Mouse (Mus musculus) neural tube, embryonic 11.5 days (tissue): ENCODE measurements around the gene Lrba. TPM values are rescaled to one million over a fixed set of nuclear protein-coding genes. Genes with fewer than 3 reads are reported as not detected.

Experiments used
- ATAC-seq: fragments of 200-750 bp; cut with Nextera tagmentation; 2 replicates; pipeline ENCODE4 v1.8.0; 2017; ENCODE audit warnings: moderate number of reproducible peaks, mild to moderate bottlenecking, moderate TSS enrichment, moderate library complexity; ENCODE audit not compliant: insufficient read depth, low FRiP score, low TSS enrichment
- DNase-seq: peaks from one replicate; pipeline ENCODE4 v3.0.0-alpha.2; 2015; ENCODE audit warnings: low spot score
- H3K27ac ChIP-seq: fragments of 300-500 bp; sonication (generic); 2 replicates; pipeline ENCODE4 v1.5.1; 2014; ENCODE audit warnings: low read depth, mild to moderate bottlenecking, low read length
- H3K27me3 ChIP-seq: fragments of 300-500 bp; sonication (generic); 2 replicates; pipeline ENCODE4 v1.6.1; 2014; ENCODE audit warnings: mild to moderate bottlenecking, low read length, mixed read lengths; ENCODE audit not compliant: control insufficient read depth, insufficient read depth
- H3K36me3 ChIP-seq: fragments of 300-500 bp; sonication (generic); 2 replicates; pipeline ENCODE4 v1.6.1; 2014; ENCODE audit warnings: mild to moderate bottlenecking, low read length, moderate library complexity, mixed read lengths; ENCODE audit not compliant: control insufficient read depth, insufficient read depth
- H3K4me1 ChIP-seq: fragments of 300-500 bp; sonication (generic); 2 replicates; pipeline ENCODE4 v1.6.1; 2014; ENCODE audit warnings: low read length, mixed read lengths; ENCODE audit not compliant: control insufficient read depth, insufficient read depth
- H3K4me2 ChIP-seq: fragments of 300-500 bp; sonication (generic); 2 replicates; pipeline ENCODE4 v1.6.1; 2014; ENCODE audit warnings: low read depth, mild to moderate bottlenecking, moderate library complexity
- H3K4me3 ChIP-seq: fragments of 300-500 bp; sonication (generic); 2 replicates; pipeline ENCODE4 v1.5.1; 2014; ENCODE audit warnings: low read depth, low read length
- H3K9ac ChIP-seq: fragments of 300-500 bp; sonication (generic); 2 replicates; pipeline ENCODE4 v1.6.1; 2014; ENCODE audit warnings: mild to moderate bottlenecking, low read length
- H3K9me3 ChIP-seq: fragments of 300-500 bp; sonication (generic); 2 replicates; pipeline ENCODE4 v1.6.1; 2016; ENCODE audit warnings: low read length; ENCODE audit not compliant: control insufficient read depth
- WGBS: fragments of 180-500 bp; shearing (Covaris S2); extraction: QIAGEN DNeasy Blood & Tissue Kit; methylation state at CpG from one replicate; pipeline ENCODE4 v1.1.7; 2014; 5-methylcytosine and 5-hydroxymethylcytosine counted together
- polyA plus RNA-seq: library from polyadenylated mRNA; unstranded; fragments of >200 nt; fragmentation: Nextera tagmentation; extraction: Ambion mirVana; gene quantifications from 2 replicates; pipeline ENCODE4 v1.2.1, GENCODE M21; 2014

Lrba gene
- polyA plus RNA-seq, 1 experiment from 2014 or later = 5.7 TPM

- Histone ChIP-seq H3K9me3 (no peaks in the 10 kb centered on the region), H3K4me2 (no peak overlapping the region), H3K27ac (no peak overlapping the region), H3K4me3 (no peak overlapping the region), H3K4me1 (no peaks in the 10 kb centered on the region), H3K36me3 (0 out of 2 replicates have a peak, but pooled peaks cover 2% of the 10 kb centered on the region), H3K27me3 (no peaks in the 10 kb centered on the region), H3K9ac (no peak overlapping the region)
- WGBS = 69% methylated on average over 1 of the region's 1 CpGs
- ATAC-seq (no peak), DNase-seq (no peak)
Measured at GRCm38 (mm10) chr3:86793720-86794191, 569.3 kb downstream of the Lrba start.

GRCm38 (mm10) chr3:86796716-86797115, 572.2 kb downstream of the Lrba start:
- WGBS = 52% methylated on average over 6 of the region's 6 CpGs
- Histone ChIP-seq H3K27me3 (no peaks in the 10 kb centered on the region), H3K27ac (no peak overlapping the region), H3K4me2 (no peak overlapping the region), H3K36me3 (0 out of 2 replicates have a peak, but pooled peaks cover 2% of the 10 kb centered on the region), H3K9me3 (no peaks in the 10 kb centered on the region), H3K9ac (no peak overlapping the region), H3K4me3 (no peak overlapping the region), H3K4me1 (0 out of 2 replicates have a peak, but pooled peaks cover 2% of the 10 kb centered on the region)
- DNase-seq (no peak), ATAC-seq (no peak)

- H3K27me3 ChIP-seq = no peaks in the 10 kb centered on the region
- H3K27ac ChIP-seq = no peak overlapping the region
- 87% methylated on average over 13 of the region's 13 CpGs for WGBS
- H3K9me3 ChIP-seq = no peaks in the 10 kb centered on the region
- ATAC-seq = no peak
- DNase-seq = no peak
- no peak overlapping the region for H3K9ac ChIP-seq
- H3K4me1 ChIP-seq = 0 out of 2 replicates have a peak, but pooled peaks cover 5% of the 10 kb centered on the region
- H3K4me2 ChIP-seq = no peak overlapping the region
- H3K4me3 ChIP-seq = no peak overlapping the region
- H3K36me3 ChIP-seq = no peaks in the 10 kb centered on the region
Measured at GRCm38 (mm10) chr3:86797871-86798460, 573.5 kb downstream of the Lrba start.

GRCm38 (mm10) chr3:86799041-86799440, 574.6 kb downstream of the Lrba start:
- DNase-seq = no peak
- 93% methylated on average over 9 of the region's 9 CpGs for WGBS
- H3K27ac ChIP-seq = no peak overlapping the region
- no peak overlapping the region for H3K4me2 ChIP-seq
- no peak overlapping the region for H3K9ac ChIP-seq
- H3K4me1 ChIP-seq = 0 out of 2 replicates have a peak, but pooled peaks cover 5% of the 10 kb centered on the region
- no peaks in the 10 kb centered on the region for H3K36me3 ChIP-seq
- ATAC-seq = no peak
- H3K4me3 ChIP-seq = no peak overlapping the region
- H3K9me3 ChIP-seq = no peaks in the 10 kb centered on the region
- H3K27me3 ChIP-seq = no peaks in the 10 kb centered on the region

- H3K36me3 ChIP-seq = no peaks in the 10 kb centered on the region
- DNase-seq = no peak
- no peak overlapping the region for H3K27ac ChIP-seq
- no peak overlapping the region for H3K9ac ChIP-seq
- H3K9me3 ChIP-seq = no peaks in the 10 kb centered on the region
- H3K4me2 ChIP-seq = no peak overlapping the region
- no peak overlapping the region for H3K4me3 ChIP-seq
- H3K4me1 ChIP-seq = 0 out of 2 replicates have a peak, but pooled peaks cover 5% of the 10 kb centered on the region
- ATAC-seq = no peak
- H3K27me3 ChIP-seq = no peaks in the 10 kb centered on the region
- 88% methylated on average over 8 of the region's 8 CpGs for WGBS
Measured at GRCm38 (mm10) chr3:86800841-86801240, 576.4 kb downstream of the Lrba start.

GRCm38 (mm10) chr3:86802825-86803224, 578.3 kb downstream of the Lrba start:
- no peak overlapping the region for H3K4me3 ChIP-seq
- H3K9me3 ChIP-seq = no peaks in the 10 kb centered on the region
- ATAC-seq (no peak), DNase-seq (no peak)
- WGBS = 50% methylated on average over 8 of the region's 8 CpGs
- no peak overlapping the region for H3K9ac ChIP-seq
- no peaks in the 10 kb centered on the region for H3K27me3 ChIP-seq
- H3K27ac ChIP-seq = no peak overlapping the region
- H3K36me3 ChIP-seq = no peaks in the 10 kb centered on the region
- no peak overlapping the region for H3K4me2 ChIP-seq
- H3K4me1 ChIP-seq = 0 out of 2 replicates have a peak, but pooled peaks cover 5% of the 10 kb centered on the region

GRCm38 (mm10) chr3:86804265-86804664, 579.8 kb downstream of the Lrba start:
- WGBS = 92% methylated on average over 9 of the region's 9 CpGs
- Histone ChIP-seq H3K27me3 (no peaks in the 10 kb centered on the region), H3K4me1 (0 out of 2 replicates have a peak, but pooled peaks cover 5% of the 10 kb centered on the region), H3K9me3 (no peaks in the 10 kb centered on the region), H3K27ac (no peak overlapping the region), H3K4me2 (no peak overlapping the region), H3K36me3 (no peaks in the 10 kb centered on the region), H3K4me3 (no peak overlapping the region), H3K9ac (no peak overlapping the region)
- ATAC-seq (no peak), DNase-seq (no peak)

GRCm38 (mm10) chr3:86806834-86807233, 582.4 kb downstream of the Lrba start:
- Histone ChIP-seq H3K9ac (no peak overlapping the region), H3K4me3 (no peak overlapping the region), H3K4me1 (0 out of 2 replicates have a peak, but pooled peaks cover 2% of the 10 kb centered on the region), H3K9me3 (no peaks in the 10 kb centered on the region), H3K27ac (no peak overlapping the region), H3K36me3 (no peaks in the 10 kb centered on the region), H3K4me2 (no peak overlapping the region), H3K27me3 (no peaks in the 10 kb centered on the region)
- no peak for DNase-seq
- no peak for ATAC-seq
- WGBS = 93% methylated on average over 9 of the region's 9 CpGs
